Mouse (Mus musculus) T-helper 1 cell (primary cell): ENCODE data around the gene Meox2.
"Not testable (repeated sequence)": the region's sequence is repeated elsewhere in the genome, so short reads cannot be mapped to it uniquely, and the experiment has no call there.

Experiments used
- in situ Hi-C: fragments of 300-600 bp; cut with MboI, MseI; formaldehyde crosslinking; loops from one replicate; pipeline ENCODE4 v1.15.1; 2025; ENCODE audit warnings: high pct_unique_total_duplicates

Meox2 gene

GRCm38 (mm10) chr12:37108390-37108738 is at the start of gene Meox2:
Gene Meox2, plus strand, starts transcription at chr12:37108540.
- in situ Hi-C loops: no loop called here

- in situ Hi-C loops: no loop called here
Measured at GRCm38 (mm10) chr12:37072636-37073035, 35.7 kb upstream of the Meox2 start.

DNA sequence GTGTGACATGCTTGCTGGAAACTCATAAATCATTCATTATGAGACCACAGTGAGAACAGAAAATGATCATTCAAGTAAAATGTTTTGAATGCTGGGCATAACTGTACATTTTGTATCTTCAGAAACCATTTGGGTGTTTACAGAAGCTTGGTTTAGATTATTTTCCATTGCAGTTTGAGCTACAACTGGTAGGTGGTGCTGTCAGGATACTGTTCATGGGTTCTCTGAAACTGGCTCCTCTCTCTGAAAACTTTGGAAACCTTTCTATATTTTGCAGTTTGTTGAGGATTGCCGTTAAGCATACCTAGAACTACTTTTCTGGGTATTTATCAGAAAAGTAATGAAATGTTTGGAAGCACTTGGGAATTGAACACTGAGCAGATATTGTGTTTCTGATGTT is 31.0 kb upstream of the Meox2 start:
- in situ Hi-C loops: no loop called here

DNA sequence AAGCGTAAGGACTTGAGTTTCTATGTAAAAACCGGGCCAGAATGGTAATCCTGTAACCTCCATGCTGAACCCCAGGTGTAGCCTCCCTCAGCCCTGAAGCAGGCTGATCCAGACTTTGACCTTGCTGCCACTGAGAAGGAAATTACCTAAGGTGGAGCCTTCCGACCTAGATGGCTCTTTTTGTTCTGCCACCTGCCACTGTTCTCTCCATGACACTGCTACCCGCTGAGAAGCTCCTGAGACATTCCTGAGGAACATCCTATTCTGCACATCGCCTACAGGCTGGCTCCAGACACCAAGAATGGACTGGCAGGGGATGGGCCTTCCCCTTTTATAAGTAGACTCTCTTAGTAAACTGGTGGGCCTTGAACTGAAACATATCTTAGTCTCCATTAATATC is 28.3 kb upstream of the Meox2 start:
- in situ Hi-C loops: not testable (repeated sequence)

- in situ Hi-C loops: no loop called here
Measured at GRCm38 (mm10) chr12:37106541-37106940, 1.8 kb upstream of the Meox2 start.

DNA sequence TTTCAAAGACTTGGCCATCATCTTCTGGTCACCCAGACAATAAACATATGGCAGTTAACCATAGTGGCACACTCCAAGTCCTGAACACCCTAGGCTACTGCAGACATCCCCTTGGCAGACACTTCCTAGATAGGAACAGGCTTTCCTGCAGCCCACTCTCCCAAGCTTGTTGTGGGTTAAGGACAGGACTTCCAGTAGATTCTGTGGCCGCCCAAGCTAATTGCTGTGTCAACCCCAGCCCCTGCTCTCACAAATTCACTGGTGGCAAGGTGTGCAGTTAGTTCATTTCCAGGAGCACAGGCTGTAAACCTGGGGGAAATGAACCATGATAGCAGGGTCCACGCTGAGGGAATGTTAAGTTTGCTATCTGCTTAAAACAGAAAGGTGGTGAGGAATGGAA is 1.2 kb upstream of the Meox2 start:
- in situ Hi-C loops: no loop called here

- in situ Hi-C loops: no loop called here
Measured at GRCm38 (mm10) chr12:37107713-37108389, 489 bp upstream of the Meox2 start.

GRCm38 (mm10) chr12:37108819-37109473 is 606 bp downstream of the Meox2 start:
- in situ Hi-C loops: no loop called here

- in situ Hi-C loops: no loop called here
Measured at GRCm38 (mm10) chr12:37109474-37110012, 1.2 kb downstream of the Meox2 start.

DNA sequence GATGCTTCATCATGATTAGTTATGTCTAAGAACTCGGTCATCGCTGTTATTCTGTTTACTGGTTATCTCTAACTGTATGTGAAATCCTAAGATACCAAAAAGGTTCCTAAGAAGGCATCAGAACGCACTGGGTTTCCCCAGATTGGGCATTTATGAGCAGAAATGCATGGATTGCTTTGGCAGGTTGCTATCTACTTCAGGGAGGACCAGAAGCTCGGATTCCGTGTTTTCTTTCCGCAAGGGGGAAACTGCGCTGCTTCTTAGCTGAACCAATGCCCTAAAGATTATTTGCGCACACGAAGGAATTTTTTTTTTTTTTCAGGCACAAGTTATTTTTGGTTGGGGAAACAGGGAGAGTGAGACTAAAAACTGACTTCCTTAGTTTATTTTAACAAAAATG is 2.6 kb downstream of the Meox2 start:
- in situ Hi-C loops: no loop called here

DNA sequence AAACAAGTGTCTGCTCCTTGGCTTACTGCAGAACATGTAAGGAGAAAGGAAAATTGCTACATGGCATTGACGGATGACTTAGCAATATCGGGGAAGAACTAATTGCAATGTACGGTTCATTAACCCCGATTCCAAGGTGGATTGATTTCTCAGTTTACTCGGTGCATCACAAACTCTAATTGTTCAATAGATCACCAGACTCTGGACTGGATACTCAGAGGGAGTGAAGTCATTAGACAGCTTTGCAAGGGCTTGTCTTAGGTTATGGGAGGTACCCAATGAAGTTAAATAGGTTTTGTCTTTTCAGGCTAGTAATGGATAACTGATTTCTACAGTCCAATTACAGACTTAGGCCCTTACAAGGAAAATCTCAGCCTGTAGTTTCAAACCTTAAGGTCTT is 10.9 kb downstream of the Meox2 start:
- in situ Hi-C loops: no loop called here

DNA sequence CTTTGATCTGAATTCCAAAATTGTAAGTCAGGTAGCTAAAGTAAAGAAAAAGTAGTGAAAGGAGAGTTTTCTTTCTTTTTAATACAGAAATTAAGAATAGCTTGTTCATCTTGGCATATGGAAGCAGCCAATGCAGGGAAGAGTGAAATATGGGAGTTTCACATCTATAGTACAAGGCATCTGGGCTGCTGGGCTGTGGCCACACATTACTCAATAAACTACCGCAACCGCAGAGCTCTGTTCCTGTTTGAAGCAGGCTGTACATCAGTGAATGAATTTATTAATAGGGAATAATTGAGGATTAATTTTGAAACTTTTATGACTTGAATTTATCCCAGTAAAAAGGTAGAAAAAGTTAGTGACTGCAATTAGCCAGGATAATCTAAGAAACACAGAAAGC is 15.4 kb downstream of the Meox2 start:
- in situ Hi-C loops: no loop called here

DNA sequence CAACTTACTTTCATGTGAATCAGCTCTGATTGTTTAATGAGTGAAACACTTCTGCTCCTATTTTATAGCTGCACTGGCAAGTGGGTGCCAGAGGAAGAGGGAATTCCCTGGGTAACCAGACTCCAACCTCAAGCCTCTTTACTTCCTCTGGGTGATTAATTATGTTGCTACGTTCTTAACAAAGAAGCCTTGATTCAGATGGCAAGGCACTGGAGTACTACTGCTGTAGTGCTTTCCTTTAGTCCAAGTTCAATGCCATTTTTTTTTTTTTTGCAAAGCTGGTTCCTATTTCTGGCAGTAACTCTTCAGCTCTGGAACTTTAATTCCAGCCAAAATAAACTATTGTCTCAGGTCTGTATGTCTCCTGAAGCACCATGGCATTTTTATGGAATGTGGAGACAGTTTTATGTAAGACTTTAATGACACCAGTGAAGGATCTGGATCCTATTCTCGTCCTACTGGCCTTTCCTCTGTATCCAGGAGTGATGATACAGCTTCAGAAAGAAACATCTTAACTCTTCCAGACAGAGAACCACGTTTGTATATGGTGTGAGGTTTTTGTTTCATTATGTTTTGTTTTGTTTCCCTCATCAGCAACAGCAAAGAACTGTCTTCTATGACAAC is 33.9 kb downstream of the Meox2 start:
- in situ Hi-C loops: no loop called here

DNA sequence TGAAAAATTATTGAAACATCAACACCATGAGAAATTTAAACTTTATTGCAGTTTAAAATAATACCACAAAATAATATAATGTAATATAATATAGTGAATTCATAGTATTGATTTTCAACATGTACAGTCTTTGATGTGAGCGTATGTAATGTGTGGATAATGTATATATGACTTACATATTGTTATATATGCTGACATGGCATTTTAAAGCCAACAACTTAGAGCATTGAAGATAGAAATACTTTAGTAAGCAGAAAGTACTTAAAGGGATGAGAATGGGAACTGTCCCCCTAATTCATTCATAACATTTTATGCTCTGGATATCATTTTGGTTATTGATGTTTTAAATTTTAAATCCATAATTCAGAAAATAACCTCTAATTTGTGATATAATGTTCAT is 35.5 kb downstream of the Meox2 start:
- in situ Hi-C loops: no loop called here

DNA sequence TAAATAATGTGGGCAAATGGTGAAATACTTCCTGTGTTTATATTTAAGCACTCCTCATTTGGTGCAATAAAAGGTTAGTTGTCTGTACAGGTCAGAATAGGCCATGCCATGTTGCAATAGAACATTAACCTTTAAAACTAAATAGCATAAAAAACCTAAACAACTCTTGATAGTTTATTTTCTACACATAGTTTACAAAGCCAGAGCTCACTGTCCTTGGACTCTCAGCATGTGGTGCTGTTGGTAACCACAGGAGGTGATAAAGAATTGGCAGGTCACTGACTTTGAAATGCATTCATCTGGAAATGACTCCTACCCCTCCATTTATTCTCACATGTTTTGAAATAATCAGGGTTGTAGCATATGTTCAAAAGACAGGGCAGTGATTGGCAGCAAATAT is 59.4 kb downstream of the Meox2 start:
- in situ Hi-C loops: no loop called here

- in situ Hi-C loops: no loop called here
Measured at GRCm38 (mm10) chr12:37173324-37173723, 65.0 kb downstream of the Meox2 start.

DNA sequence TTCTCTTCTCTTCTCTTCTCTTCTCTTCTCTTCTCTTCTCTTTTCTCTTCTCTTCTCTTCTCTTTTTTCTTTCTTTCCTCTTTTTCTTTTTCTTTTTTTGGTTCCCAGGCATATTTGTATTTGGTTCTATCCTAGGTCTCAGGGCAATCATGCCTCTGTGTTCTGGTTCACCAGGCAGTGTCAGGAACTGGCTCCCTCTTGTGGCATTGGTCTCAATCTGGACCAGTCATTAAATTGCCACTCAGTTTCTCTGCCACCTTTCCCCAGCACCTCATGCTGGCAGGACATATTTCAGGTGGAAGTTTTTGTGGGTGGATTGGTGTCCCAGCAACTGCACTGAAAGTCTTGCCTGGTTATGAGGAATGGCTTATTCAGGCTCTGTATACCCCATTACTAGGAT is 75.3 kb downstream of the Meox2 start:
- in situ Hi-C loops: no loop called here

DNA sequence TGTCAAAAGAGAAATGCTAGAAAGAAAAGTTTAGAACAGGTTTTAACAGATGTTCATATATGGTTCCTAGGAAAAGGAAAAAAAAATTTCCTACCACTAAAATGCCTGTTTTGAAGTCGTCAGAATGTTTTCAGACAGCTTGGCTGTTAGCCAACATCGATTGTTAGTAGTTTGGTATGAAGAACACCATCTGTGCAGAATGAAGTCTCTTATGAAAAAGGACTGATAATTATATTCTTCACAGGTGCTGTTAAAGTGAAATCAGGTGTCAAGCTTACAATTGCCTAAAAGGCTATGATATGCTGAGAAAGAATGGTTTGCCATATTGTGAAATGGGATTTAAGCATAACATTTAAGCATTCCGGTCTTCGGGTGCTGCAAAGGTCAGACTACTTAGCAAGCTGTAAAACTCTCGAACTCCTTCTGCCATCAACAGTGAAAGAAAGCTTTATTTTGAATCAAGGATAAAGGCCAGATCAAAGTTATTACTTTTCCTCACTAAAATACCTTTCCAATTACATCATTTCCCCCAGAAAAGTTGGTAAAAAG is 80.7 kb downstream of the Meox2 start:
- in situ Hi-C loops: no loop called here
